Mouse (Mus musculus): ENCODE measurements around the gene Klc3.

Gene Klc3

DNA sequence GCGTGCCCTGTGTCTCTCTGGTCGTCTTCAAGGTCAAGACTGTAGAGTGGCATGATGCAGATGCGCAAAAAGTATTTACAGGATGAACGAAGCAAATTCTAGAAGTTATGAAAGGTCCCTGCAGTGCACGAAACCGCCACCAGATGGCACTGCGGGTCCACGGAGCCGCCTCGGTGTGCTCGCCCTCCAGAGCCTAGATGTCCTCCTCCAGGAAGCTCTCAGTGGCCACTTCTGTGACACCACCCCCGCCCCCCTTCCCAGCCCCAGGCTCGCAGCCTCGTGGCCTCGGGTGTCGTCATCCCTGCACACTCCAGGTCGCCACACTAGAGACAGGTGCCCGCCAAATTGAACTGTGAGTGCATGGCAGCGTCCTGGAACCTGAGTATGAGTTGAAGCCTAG lies 1.5 kb upstream of the Klc3 start:
- DNase-seq (ENCODE audit: low spot score) = peak; percentile 67

DNA sequence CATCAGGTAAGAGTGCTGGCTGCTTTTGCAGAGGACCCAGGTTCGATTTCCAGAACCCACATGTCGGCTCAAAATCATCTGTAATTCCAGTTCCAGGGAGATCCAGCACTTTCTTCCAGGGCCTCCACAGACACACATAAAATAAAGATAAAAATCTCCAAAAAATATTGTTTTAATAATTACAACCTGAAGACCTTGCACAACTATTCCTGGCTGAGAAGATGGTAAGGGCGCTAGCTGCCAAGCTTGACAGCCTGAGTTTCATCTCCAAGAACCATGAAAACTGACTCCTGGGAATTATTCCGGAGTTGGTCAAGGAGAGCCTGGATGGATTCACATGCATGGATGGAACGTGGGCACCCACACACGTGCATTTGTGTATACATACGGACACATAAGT lies 572 bp upstream of the Klc3 start, which contains the start of gene Ckm:
Gene Ckm, plus strand, starts transcription at position 301 of the 400 bp plus-strand sequence.
- no peak for DNase-seq (ENCODE audit: low spot score)

DNA sequence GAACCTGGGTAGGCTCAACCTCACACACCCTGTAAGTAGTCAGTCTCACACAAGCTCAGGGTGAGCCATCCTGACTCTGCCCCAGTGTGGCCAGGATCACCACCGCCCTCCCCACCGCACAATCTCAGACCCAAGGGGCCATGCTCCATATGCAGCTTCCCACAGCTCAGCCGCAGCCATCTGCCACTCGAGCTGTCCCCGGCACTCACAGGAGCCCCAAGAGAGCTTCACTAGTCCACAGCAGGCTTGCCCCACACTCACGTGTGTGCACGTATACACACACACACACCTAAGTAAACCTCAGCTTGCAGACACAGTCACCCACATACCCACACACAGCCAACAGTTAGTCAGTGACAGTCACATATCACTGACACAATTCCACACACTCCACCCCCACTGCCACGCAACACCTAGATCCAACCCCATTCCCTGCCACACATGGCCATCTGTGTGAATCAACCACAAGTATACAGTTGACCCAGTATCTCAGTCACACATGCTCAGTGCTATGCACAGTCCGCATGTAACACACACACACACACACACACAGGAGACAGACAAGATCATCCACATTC lies 1.3 kb downstream of the Klc3 start:
- no peak for DNase-seq (ENCODE audit: low spot score)

DNA sequence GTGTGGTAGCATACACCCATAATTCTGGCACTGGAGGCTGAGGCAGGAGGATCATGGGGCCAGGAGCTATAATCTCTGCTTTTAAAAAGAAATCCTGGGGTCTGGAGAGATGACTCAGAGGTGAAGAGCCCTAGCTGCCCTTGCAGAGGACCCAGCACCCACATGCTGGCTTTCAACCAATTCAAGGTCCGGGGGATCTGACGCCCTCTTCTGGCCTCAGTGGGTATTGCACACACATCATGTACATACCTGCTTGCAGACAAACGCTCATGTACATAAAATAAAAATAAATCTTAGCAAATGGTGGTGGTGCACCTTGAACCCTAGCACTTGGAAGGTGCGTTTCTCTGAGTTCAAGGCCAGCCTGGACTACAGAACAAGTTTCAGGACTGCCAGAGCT lies 3.0 kb downstream of the Klc3 start:
- no peak for DNase-seq (ENCODE audit: low spot score)

DNA sequence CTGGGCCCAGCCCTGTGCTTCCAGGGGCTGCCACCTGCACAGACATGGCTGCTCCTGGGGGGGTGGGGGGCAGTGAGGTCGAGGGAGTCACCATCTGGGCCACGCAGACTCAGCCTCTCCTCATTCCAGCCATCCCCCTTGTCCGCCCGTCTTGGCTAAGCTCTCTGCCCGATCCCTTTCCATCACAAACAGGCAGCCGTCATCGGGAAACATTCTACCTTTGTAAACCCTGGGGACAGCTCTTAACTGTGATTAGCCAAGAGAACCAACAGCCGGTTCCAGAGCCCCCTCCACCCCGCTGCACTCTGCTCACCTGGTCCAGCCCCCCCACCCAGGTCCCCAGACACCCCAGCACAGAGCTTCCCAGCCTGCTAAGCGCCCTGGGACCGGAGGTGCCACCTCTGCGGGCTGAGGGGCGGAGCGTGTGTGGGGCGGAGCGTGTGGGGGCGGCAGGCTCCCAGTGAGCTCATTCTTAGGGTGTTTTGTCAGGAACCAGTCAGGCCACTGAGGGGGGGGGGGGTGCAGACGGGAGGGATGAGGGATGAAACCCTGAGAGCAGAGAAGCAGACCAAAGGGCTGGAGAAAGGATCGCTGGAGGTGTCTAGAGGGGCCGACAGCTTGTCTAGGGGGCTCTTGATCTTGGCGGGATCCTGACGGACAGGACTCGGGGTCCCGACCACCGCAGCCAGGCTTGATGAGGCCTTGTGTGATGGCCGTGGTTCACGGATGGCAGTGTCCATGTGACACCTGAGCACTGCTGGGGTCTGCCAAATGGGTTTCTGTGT lies 4.2 kb downstream of the Klc3 start:
- no peak for DNase-seq (ENCODE audit: low spot score)

DNA sequence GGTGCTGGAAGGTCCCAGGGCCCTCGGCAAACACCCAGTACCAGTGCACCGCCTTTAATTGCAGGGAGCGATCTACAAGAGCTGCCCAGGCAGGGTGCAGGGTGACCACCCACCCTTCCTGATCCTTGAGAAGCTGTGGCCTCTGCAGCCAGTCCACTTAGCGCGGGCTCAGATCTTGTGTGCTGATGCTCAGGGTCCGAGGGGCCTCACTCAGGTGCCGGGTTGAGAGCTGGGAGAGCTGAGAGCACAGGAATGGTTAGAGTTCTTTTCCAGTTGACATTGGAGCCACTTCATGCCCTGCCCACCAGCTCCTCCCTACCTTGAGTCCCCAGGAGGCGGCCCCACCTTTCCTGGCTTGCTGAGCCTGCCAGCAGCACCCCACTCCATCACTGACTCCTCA lies 9.4 kb downstream of the Klc3 start:
- DNase-seq (ENCODE audit: low spot score) = no peak

DNA sequence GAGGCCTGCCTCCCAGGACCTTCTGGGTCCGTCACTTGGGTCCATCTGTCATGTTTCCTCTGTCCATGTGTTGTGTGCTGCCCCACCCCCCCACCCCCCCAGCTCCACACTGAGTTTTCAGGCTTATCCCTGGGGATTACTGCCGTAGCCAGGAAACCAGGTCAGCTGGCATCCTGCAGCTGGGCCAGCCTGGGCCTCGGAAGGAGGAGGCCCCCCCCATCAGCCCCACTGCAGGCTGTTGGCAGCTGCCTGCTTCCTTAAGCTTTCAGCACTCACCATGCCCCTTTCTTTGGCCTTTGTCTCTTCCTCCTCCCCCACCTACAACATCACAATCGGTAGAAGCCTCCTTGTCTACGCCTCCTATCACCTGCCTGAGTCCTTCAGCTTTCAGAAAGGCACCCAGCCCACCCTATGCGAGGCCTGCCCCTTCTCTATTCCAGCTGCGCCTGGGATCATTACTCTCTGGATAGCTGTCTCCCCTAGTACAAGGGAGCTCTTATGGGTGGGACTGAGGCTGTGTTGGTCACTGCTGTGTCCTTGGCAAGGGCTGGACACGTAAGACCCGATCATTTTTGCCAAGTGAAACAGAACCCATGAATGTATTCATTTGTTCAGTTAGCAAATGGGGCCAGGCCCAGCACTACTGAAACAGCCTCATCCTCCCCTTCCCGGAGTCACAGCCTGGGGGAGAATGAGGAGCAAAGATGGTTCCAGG lies 15.0 kb downstream of the Klc3 start:
- DNase-seq (ENCODE audit: low spot score) = no peak

DNA sequence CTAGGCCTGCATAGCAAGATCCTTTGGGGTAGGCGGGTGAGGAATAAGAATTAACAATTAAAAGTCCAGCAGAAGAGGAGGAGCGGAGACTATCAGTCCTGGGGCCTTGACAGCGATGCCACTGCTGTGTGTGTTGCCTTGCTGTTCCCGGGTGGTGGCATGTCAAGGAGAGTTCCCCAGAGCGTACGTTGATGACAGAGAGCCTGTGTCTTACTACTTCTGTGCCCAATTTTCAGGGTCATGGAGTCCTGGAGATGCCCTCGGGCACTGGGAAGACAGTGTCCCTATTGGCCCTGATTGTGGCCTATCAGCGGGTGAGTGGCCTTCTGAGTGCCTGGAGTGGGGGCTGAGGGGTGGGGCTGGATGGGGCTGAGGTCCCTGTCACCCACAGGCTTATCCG lies 20.2 kb downstream of the Klc3 start:
- no peak for DNase-seq (ENCODE audit: low spot score)

DNA sequence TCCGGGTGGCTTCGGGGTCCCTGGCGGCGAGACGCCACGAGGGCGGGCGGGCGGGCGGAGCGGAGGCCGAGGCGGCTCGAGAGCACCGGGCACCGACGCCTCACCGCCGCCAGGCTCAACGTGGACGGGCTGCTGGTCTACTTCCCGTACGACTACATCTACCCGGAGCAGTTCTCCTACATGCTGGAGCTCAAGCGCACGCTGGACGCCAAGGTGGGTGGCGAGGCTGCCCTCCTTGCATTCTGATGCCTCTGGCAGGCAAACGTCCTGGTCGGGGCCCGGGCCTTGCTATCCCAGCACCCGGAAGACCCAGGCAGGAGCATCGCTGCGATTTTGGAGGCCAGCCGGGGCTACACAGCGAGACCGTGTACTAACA lies 21.8 kb downstream of the Klc3 start:
- no peak for DNase-seq (ENCODE audit: low spot score)

DNA sequence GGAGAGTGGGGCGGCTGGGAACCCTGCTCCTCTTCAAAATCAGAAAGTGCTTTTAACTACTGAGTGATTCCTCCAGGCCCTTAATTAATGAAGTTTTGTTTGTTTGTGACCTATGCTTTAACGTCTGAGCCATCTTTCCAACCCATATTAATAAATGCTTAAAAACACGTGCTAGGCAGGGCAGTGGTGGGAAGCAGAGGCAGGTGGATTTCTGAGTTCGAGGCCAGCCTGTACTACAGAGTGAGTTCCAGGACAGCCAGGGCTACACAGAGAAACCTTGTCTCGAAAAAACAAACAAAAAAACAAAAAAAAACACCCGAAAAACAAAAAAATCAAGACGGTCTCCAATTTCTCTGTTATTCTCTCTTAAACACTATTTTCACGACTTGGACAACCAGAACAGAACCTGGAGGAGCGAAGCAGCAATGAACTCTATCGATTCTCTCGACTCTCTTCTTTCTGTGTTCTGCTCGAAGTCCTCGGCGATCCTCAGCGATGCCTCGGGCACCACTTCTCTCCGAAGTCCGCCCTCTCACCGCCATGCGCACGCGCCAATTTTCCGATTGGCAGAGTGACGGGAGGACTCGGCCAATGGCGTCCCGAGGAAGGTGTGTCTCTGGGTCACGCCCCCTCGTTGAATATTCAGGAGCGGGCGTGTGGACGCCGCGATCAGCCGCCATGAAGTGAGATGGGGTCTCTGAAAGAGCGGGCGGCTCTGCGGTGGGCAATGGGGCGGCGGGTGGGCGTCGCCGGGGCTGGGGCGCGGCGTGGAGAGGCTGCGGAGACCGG lies 22.3 kb downstream of the Klc3 start, which contains the start of gene Ercc2:
Gene Ercc2, plus strand, starts transcription at position 634 of the 789 bp plus-strand sequence.
- peak; percentile 97 for DNase-seq (ENCODE audit: low spot score)

DNA sequence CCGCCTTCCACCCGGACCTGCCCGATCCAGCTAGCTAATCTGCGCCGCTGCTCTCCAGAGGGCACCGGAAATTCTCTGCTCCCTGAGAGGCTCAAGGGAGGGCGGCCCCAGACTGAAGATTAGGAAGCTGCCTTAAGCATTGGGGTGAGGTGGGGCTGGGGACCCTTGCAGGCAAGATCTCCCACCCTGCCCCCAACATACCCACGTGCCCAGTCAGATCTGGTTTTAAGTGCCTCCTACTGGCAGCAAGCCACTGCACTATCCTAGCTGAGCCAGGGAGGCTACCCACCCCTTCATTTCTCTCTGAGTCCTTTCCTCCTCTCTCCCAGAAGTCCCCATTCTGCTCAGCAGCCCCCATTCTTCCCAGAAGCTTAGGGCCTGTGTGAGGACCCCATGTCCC lies 25.9 kb downstream of the Klc3 start:
- no peak for DNase-seq (ENCODE audit: low spot score)

DNA sequence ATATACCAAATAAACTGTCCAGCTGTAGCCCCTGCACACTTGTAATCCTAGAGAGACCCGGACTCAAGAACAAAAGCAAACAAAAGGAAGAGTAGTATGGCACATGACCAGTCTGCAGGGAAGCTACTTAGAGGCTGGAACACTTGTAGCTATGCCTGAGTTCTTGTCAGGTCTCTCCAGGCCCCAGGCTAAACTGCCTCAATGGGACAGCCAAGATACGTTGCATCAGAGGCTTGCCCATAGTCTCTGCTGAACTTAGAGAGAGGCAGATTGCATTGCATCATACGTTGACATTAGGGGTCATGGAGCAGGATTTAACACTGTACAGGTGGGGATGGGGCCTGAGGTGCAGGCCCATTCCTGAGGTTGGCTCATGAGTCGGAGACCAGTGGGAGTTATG lies 27.9 kb downstream of the Klc3 start:
- DNase-seq (ENCODE audit: low spot score) = no peak

DNA sequence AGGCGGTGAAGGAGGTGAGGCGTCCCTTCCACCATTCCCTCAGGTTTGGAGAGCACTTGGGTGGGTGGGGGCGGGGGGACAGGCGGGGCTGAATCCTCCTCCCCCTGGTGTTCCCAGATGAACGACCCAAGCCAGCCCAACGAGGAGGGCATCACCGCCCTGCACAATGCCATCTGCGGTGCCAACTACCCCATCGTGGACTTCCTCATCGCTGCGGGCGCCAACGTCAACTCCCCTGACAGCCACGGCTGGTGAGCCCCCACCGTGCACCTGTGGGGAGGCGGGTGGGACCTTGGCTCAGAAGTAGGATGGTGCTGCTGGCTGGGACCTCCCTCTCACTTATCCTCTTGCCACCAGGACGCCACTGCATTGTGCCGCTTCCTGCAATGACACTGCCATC lies 28.5 kb downstream of the Klc3 start:
- no peak for DNase-seq (ENCODE audit: low spot score)

DNA sequence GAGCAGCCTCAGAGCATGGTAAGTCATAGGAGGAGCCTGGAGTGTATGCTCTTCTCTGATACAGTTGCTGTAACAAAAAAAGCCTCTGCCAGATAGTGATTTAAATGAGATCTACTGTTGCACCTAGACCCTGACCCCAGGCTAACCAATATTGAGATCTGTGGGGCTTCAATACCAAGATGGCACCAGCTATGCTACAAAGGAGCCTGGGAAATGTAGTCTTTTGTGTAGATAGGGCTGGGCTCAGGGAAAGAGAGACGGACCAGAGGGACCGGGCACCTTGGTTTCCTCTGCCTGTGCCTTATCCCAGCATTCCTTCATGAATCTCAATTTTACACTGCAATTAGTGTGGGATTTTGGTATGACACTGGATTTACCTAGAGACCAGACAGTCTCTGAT lies 30.5 kb downstream of the Klc3 start:
- DNase-seq (ENCODE audit: low spot score) = no peak

DNA sequence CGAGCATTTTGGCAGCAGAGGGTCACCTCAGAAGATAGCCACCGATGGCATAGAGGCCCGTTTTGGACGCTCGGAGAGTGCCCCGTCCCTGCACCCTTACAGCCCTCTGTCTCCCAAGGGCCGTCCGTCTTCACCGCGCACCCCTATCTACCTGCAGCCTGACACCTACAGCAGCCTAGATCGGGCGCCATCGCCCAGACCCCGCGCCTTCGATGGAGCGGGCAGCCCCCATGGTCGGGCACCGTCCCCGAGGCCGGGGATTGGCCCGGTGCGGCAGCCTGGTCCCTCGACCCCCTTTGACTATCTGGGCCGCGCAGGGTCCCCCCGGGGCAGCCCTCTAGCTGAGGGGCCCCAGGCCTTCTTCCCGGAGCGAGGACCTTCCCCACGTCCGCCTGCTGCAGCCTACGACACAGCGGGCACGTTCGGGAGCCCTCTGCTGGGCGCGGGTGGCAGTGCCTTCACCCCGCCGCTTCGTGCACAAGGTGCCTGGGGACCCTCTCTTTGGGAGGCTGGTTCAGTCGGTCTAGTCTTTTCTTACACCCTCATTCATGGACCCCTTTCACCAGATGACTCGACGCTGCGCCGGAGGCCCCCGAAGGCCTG lies 34.0 kb downstream of the Klc3 start:
- DNase-seq (ENCODE audit: low spot score) = no peak

DNA sequence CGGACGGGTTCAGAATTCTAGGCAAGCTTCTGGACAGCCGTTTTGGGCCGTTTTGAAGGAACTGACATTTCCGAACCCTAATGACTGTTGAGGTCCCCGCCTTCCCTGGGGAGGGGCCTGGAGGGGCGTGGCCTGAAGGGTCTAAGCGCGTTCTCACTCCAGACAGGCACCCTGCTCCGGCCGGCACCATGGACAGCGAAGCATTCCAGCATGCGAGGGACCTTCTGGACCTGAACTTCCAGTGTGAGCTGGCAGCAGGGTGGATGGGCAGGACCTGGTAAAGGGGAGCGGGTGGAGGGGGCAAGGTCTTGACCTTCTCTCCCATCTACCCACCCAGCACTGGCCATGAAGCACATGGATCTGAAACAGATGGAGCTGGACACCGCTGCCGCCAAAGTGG lies 35.5 kb downstream of the Klc3 start:
- no peak for DNase-seq (ENCODE audit: low spot score)

DNA sequence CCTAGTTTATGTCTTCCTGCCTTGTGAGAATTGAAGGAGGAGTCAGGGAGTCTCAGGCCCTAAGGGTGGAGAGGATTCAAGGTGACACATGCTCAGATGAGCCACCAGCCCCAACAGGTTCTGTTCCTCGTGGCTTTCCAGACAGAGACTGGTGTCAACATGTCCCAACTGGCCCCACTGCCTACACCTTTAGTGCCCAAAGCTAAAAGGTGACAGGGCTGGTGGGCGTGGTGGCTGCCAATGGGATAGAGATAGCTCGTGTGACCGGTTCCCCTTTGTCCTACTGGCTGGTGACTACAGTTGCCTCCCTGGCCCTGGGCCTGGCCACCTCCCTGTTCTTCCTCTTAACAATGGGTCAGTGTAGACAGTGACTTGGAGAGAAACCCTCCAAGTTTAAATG lies 38.5 kb downstream of the Klc3 start:
- DNase-seq (ENCODE audit: low spot score) = no peak

DNA sequence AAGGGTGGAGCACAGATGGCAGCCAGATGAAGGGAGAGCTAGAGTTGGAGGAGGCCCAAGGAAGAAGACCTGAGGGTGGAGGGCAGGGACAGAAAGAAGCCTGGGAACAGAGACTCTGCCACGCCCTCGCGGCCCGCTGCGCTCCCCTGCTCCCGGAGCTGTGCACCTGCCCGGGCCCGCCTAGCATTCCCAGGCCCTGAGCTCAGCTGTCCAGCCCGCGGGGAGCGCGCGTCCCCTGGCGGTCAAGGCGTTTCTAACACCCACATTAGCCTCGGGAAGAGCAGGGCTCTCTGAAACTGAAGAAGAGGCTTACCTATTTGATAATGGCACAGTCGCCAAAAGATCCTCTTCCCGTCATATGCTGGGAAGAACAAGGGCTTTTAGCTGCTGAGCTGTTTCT lies 40.0 kb downstream of the Klc3 start:
- no peak for DNase-seq (ENCODE audit: low spot score)

DNA sequence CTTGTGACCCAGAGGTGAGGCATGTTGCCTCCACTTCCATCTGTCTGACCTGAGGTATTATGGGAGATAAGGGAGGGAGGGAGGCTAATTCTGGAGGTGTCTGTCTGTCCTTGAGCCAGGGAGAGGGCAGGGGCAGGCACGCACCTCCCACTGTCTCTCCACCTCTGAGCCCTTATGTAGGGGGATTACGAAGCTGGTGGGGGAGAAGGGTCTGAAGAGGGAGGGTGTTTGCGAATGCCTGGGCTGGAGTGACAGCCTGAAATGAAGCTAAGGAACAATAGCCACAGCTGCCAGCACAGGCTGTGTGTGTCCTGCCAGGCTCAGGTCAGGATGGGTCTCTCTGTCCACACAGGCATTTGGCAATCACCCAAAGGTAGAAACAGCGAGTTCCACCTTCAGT lies 41.6 kb downstream of the Klc3 start:
- no peak for DNase-seq (ENCODE audit: low spot score)

DNA sequence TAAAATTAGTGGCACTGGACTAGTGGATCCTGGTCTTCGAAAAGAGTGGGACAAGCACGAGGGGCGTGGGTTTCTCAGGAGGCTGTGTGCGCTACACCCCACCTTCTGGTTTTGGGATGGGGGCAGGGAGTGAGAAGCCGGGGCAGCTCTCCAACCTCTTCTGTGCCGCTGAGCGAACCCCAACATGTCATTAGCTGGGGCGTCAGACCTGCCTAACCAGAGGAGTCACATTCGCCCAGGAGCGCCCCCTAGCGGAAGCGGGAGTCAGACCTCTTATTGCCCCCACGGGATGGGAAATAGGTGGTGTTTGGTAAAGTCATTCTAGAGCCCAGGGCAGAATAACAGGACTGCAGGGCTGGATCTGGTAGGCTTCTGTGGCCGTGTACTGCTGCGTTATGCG lies 42.2 kb downstream of the Klc3 start:
- DNase-seq (ENCODE audit: low spot score) = peak; percentile 66

DNA sequence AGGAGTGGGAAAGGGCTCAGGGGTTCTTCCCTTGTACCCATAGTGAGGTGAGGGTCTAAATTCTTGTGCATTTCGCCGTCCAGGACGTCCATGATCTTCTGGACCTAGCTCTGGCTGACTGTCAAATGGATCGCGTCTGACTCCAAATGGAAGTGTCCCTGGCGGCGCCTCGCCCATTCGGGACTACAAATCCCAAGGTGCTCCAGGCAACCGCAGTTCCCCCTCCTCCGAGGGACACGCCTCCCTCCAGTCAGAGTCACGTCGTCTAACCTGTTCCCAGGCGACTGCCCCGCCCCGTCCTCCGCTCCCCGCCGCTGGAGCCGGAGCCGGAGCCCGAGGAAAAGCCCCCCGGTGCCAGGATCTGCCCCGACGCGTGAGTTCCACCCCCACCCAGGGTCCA lies 43.0 kb downstream of the Klc3 start:
- DNase-seq (ENCODE audit: low spot score) = peak; percentile 74

All from urinary bladder, postnatal 10 days (tissue).